Mouse (Mus musculus) forebrain, embryonic 13.5 days (tissue): ENCODE data around the gene Gm49366. TPM values are rescaled to one million over a fixed set of nuclear protein-coding genes. Genes with fewer than 3 reads are reported as not detected.
"Not testable (repeated sequence)": the region's sequence is repeated elsewhere in the genome, so short reads cannot be mapped to it uniquely, and the experiment has no call there.

Source experiments
- ATAC-seq: fragments of 200-750 bp; cut with Nextera tagmentation; 2 replicates; pipeline ENCODE4 v1.8.0; 2017
- H3K27ac ChIP-seq: fragments of 300-500 bp; sonication (generic); 2 replicates; pipeline ENCODE4 v1.5.1; 2015; ENCODE audit warnings: inconsistent platforms, mild to moderate bottlenecking, moderate library complexity
- H3K27me3 ChIP-seq: fragments of 300-500 bp; sonication (generic); 2 replicates; pipeline ENCODE4 v1.6.1; 2015; ENCODE audit warnings: mild to moderate bottlenecking, inconsistent platforms
- H3K36me3 ChIP-seq: fragments of 300-500 bp; sonication (generic); 2 replicates; pipeline ENCODE4 v1.6.1; 2015; ENCODE audit warnings: mild to moderate bottlenecking, inconsistent platforms; ENCODE audit not compliant: poor library complexity, severe bottlenecking
- H3K4me1 ChIP-seq: fragments of 300-500 bp; sonication (generic); 2 replicates; pipeline ENCODE4 v1.6.1; 2015; ENCODE audit warnings: inconsistent platforms
- H3K4me2 ChIP-seq: fragments of 300-500 bp; sonication (generic); 2 replicates; pipeline ENCODE4 v1.6.1; 2015; ENCODE audit warnings: inconsistent platforms, mild to moderate bottlenecking, moderate library complexity
- H3K4me3 ChIP-seq: fragments of 300-500 bp; sonication (generic); 2 replicates; pipeline ENCODE4 v1.5.1; 2015; ENCODE audit warnings: mild to moderate bottlenecking, inconsistent platforms
- H3K9ac ChIP-seq: fragments of 300-500 bp; sonication (generic); 2 replicates; pipeline ENCODE4 v1.6.1; 2015; ENCODE audit warnings: mild to moderate bottlenecking, inconsistent platforms
- H3K9me3 ChIP-seq: fragments of 300-500 bp; sonication (generic); replicated peaks from 2 replicates; pipeline ENCODE4 v1.6.1; 2016; ENCODE audit warnings: inconsistent platforms
- WGBS: fragments of 180-500 bp; shearing (Covaris S2); methylation state at CpG from one replicate; pipeline ENCODE4 v1.1.7; 2015; 5-methylcytosine and 5-hydroxymethylcytosine counted together
- polyA plus RNA-seq: library from polyadenylated mRNA; unstranded; fragments of >200 nt; fragmentation: Nextera tagmentation; extraction: Ambion mirVana; gene quantifications from 2 replicates; pipeline ENCODE4 v1.2.1, GENCODE M21; 2015

The Gm49366 gene
- polyA plus RNA-seq, 1 experiment from 2014 or later = not detected

- Histone ChIP-seq H3K36me3 (no peaks in the 10 kb centered on the region; the same call in 1 of the 2 replicates), H3K9me3 (no peaks in the 10 kb centered on the region), H3K27me3 (no peaks in the 10 kb centered on the region), H3K9ac (peak overlapping the region; percentile 49), H3K4me1 (peaks cover 36% of the 10 kb centered on the region), H3K27ac (peak overlapping the region; percentile 68), H3K4me2 (peak overlapping the region; percentile 65), H3K4me3 (peak overlapping the region; percentile 48)
- 18% methylated on average over 12 of the region's 12 CpGs for WGBS
- ATAC-seq = peak; percentile 82
These were observed 27.3 kb upstream of the Gm49366 start for GRCm38 (mm10) chr12:84011251-84012040.

GRCm38 (mm10) chr12:84013130-84013529, 25.6 kb upstream of the Gm49366 start:
- no peak for ATAC-seq
- Histone ChIP-seq H3K27me3 (no peaks in the 10 kb centered on the region), H3K4me3 (no peak overlapping the region), H3K4me1 (peaks cover 36% of the 10 kb centered on the region), H3K4me2 (no peak overlapping the region), H3K36me3 (peaks cover 6% of the 10 kb centered on the region), H3K9me3 (no peaks in the 10 kb centered on the region), H3K27ac (peak overlapping the region; percentile 31; the same call in 1 of the 2 replicates), H3K9ac (no peak overlapping the region)
- 66% methylated on average over 6 of the region's 6 CpGs for WGBS

GRCm38 (mm10) chr12:84013701-84014100, 25.0 kb upstream of the Gm49366 start:
- Histone ChIP-seq H3K9ac (no peak overlapping the region), H3K27me3 (no peaks in the 10 kb centered on the region), H3K4me1 (peaks cover 33% of the 10 kb centered on the region), H3K4me2 (no peak overlapping the region), H3K27ac (no peak overlapping the region), H3K9me3 (no peaks in the 10 kb centered on the region), H3K36me3 (peaks cover 6% of the 10 kb centered on the region), H3K4me3 (no peak overlapping the region)
- no peak for ATAC-seq
- 95% methylated on average over 7 of the region's 7 CpGs for WGBS

GRCm38 (mm10) chr12:84020528-84020927, 18.2 kb upstream of the Gm49366 start:
- ATAC-seq, H3K27me3 ChIP-seq, H3K9ac ChIP-seq, H3K4me1 ChIP-seq, H3K27ac ChIP-seq, H3K4me3 ChIP-seq, H3K9me3 ChIP-seq, H3K4me2 ChIP-seq, H3K36me3 ChIP-seq: not testable (repeated sequence)
- 70% methylated on average over 7 of the region's 7 CpGs for WGBS

- not testable (repeated sequence) for H3K9ac ChIP-seq, ATAC-seq, H3K9me3 ChIP-seq, H3K36me3 ChIP-seq, H3K4me1 ChIP-seq, H3K27me3 ChIP-seq, H3K4me3 ChIP-seq, H3K4me2 ChIP-seq, H3K27ac ChIP-seq
- 92% methylated on average over 4 of the region's 4 CpGs for WGBS
These were observed 16.5 kb upstream of the Gm49366 start for GRCm38 (mm10) chr12:84022266-84022665.

DNA sequence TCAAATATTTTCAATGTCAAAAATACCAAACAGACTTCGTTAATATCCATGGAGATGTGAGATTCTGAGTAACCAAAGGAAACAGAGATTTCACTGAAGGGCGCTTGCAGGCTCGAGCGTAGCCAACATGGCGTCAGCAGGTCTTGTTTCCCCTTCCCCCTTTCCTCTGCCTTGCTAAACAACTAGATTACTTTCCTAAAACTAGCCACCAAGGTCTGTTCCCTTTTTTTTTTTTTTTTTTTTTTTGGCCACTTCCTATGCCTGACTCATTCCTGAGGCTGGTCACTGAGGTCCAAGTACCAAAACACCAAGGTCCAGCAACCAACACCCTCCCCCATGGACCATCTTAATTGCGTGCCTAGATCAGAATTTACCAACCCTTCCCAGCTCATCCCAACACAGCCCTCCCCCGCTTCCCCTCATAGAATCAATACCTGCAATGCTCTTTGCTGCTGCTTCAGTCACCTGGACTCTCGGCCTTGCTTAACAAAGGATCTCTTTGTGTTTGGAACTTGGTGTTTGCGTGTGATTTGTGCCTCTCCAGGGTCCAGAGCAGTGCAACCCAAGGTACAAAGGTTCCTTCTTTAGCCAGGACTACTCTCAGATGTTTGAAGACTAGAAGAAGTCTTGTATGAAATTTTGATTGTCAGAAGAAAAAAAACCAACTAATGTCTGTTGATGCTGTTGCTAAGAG, 15.5 kb upstream of the Gm49366 start:
- no peak overlapping the region for H3K4me2 ChIP-seq
- no peak overlapping the region for H3K4me3 ChIP-seq
- no peaks in the 10 kb centered on the region for H3K27me3 ChIP-seq
- H3K36me3 ChIP-seq = no peaks in the 10 kb centered on the region
- no peak overlapping the region for H3K9ac ChIP-seq
- H3K9me3 ChIP-seq = no peaks in the 10 kb centered on the region
- 83% methylated on average over 9 of the region's 9 CpGs for WGBS
- H3K27ac ChIP-seq = no peak overlapping the region
- no peaks in the 10 kb centered on the region for H3K4me1 ChIP-seq
- ATAC-seq = no peak

- H3K4me3 ChIP-seq = no peak overlapping the region
- no peaks in the 10 kb centered on the region for H3K4me1 ChIP-seq
- no peaks in the 10 kb centered on the region for H3K9me3 ChIP-seq
- H3K27ac ChIP-seq = no peak overlapping the region
- ATAC-seq = no peak
- no peaks in the 10 kb centered on the region for H3K27me3 ChIP-seq
- no peak overlapping the region for H3K4me2 ChIP-seq
- 86% methylated on average over 7 of the region's 7 CpGs for WGBS
- H3K36me3 ChIP-seq = no peaks in the 10 kb centered on the region
- H3K9ac ChIP-seq = no peak overlapping the region
These were observed 12.8 kb upstream of the Gm49366 start for GRCm38 (mm10) chr12:84025888-84026287.

DNA sequence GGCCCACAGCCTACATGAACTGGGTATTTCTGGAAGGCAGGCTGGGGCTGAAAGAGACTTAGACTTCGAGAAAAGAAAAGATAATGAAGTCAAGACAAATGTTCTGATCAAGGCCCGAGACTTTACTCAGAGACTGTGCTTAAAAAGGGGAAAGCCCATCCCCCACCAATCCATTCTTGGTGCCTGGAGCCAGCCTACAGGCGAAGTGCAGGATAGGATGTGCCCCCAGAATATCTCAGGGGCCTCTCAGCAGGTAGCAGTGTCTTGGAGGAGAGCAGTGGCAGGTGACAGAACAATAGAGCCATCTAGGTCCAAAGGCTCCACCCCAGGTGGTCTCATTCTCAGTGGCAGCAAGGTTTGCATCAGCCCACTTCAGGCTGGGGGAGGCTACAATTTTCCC, 10.4 kb upstream of the Gm49366 start:
- not testable (repeated sequence) for H3K4me2 ChIP-seq, H3K36me3 ChIP-seq, H3K27ac ChIP-seq, H3K9me3 ChIP-seq, H3K27me3 ChIP-seq, H3K9ac ChIP-seq, ATAC-seq, H3K4me3 ChIP-seq, H3K4me1 ChIP-seq
- 34% methylated on average over 3 of the region's 3 CpGs for WGBS

DNA sequence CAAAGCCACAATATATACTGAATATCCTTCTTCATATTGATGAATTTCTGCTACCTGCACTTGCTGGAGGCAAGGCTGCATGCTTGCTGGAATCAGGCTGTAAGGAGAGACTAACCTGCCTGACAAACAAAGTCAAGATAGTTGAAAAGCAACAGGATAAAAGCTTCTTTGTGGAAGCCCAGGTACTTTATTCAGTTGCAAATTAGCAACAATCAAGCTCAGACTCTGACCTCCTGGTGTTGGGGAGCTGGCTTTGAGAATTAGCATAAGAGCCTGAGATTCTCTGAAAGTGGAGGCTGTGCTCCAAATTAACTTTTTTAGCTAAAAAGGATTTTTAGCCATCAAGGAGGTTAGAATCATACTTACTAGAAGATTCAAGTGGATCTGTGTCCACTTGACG, 9.7 kb upstream of the Gm49366 start:
- H3K9ac ChIP-seq, H3K36me3 ChIP-seq, H3K4me1 ChIP-seq, H3K4me3 ChIP-seq, H3K4me2 ChIP-seq, H3K27me3 ChIP-seq, H3K9me3 ChIP-seq, ATAC-seq, H3K27ac ChIP-seq: not testable (repeated sequence)
- 73% methylated on average over 1 of the region's 1 CpGs for WGBS

DNA sequence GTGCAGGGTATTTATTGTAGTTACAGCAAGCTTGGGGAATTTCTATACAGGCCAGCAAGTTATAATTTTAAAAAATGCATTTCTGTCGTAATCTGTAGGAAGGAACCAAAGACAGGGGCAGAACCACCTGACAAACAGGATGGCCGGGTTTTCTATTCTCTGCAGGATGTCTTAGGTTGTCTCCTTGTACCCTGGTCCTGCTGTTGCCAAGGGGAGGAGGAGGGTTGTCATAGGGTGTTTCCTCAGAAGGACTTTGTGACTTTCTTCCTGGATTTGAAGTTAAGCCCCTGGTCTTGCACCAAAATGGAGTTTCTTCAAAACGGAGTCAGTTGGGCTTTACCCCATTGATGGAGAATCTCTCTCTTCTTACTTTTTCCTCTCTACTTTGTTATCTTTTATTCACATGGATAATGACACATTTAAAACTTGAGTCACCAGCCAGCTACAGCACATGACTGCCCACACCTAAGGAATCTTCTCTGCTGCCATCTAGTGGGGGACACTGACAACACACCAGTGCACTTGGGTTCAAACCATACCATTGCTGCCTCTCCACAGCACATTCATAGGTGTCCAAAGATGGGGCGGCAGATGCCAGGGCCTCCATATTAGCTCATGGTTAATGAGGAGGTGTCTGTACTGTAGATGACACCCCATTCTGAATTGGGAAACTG, 7.9 kb upstream of the Gm49366 start:
- ATAC-seq = peak; percentile 83
- Histone ChIP-seq H3K9ac (no peak overlapping the region), H3K4me1 (no peaks in the 10 kb centered on the region), H3K4me3 (no peak overlapping the region), H3K27ac (no peak overlapping the region), H3K36me3 (no peaks in the 10 kb centered on the region), H3K27me3 (no peaks in the 10 kb centered on the region), H3K4me2 (no peak overlapping the region), H3K9me3 (no peaks in the 10 kb centered on the region)
- WGBS = 74% methylated on average over 4 of the region's 4 CpGs

DNA sequence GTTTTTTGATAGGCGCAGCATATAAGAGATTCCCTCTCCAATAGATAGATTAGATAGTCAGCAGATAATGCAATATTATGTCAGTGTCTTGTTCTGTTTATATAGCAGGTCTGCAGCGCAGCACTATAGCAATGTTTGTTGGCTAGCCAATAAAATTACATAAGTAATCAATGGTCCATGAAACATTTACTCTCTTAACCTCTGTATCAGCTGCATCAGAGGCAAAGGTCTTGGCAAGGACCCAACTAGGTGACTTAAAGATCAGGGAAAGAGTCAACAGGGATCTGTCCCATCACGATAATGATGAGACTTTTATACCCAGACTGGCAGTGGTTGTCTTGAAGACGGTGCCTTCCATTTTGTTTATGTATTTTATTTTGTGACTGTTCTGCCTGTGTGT, 5.9 kb upstream of the Gm49366 start:
- ATAC-seq = no peak
- Histone ChIP-seq H3K4me3 (no peak overlapping the region), H3K4me2 (no peak overlapping the region), H3K36me3 (no peaks in the 10 kb centered on the region), H3K9ac (no peak overlapping the region), H3K27me3 (no peaks in the 10 kb centered on the region), H3K4me1 (no peaks in the 10 kb centered on the region), H3K27ac (no peak overlapping the region), H3K9me3 (no peaks in the 10 kb centered on the region)
- 94% methylated on average over 4 of the region's 4 CpGs for WGBS

- not testable (repeated sequence) for H3K9me3 ChIP-seq, H3K36me3 ChIP-seq, ATAC-seq, H3K4me2 ChIP-seq, H3K4me3 ChIP-seq, H3K27ac ChIP-seq, H3K4me1 ChIP-seq, H3K9ac ChIP-seq, H3K27me3 ChIP-seq
- 85% methylated on average over 2 of the region's 2 CpGs for WGBS
These were observed 5.4 kb upstream of the Gm49366 start for GRCm38 (mm10) chr12:84033302-84033701.
